33 mouse cellular contexts compared by ENCODE assay signal in genomic region chr7:4141648-4142325, GRCm38 (mm10). TPM values are rescaled to one million over a fixed set of nuclear protein-coding genes. Genes with fewer than 3 reads are reported as not detected.
DNase-seq lines count a peak whose midpoint lies in the region; ATAC-seq and TF ChIP-seq lines count a peak whose summit lies in the region.
"Had no signal": no experiment of that assay in that cellular context is flagged by ENCODE, and none has a peak within 500 bp of the region (broad histone marks: within the 10 kb centered on the region; RNA-seq: fewer than 3 reads in every experiment).

No protein-coding gene starts in this region.

- H3K9ac ChIP-seq in forebrain, embryonic 11.5 days (ENCODE audit: low read length), result no peak overlapping the region
- no peak overlapping the region for H3K9ac ChIP-seq in forebrain, postnatal 0 days
- H3K9ac ChIP-seq in intestine, embryonic 14.5 days (ENCODE audit: low read length), result no peak overlapping the region
- no peak overlapping the region for H3K9ac ChIP-seq in intestine, embryonic 16.5 days (ENCODE audit: low read depth, low read length)
- H3K9ac ChIP-seq in CH12.LX (ENCODE audit: insufficient read depth, low read depth), result no peak overlapping the region
- H3K9ac ChIP-seq: embryonic facial prominence, embryonic 12.5 days; heart, embryonic 13.5 days; intestine, embryonic 15.5 days; limb, embryonic 15.5 days; liver, embryonic 14.5 days; lung, embryonic 15.5 days; midbrain, embryonic 15.5 days; neural tube, embryonic 15.5 days had no signal

- H3K9me3 ChIP-seq in forebrain, embryonic 11.5 days (ENCODE audit: control insufficient read depth, low read length), result no peaks in the 10 kb centered on the region
- H3K9me3 ChIP-seq in forebrain, postnatal 0 days (ENCODE audit: low read length), result no peaks in the 10 kb centered on the region
- H3K9me3 ChIP-seq in intestine, embryonic 14.5 days (ENCODE audit: control insufficient read depth, low read length), result no peaks in the 10 kb centered on the region
- H3K9me3 ChIP-seq in intestine, embryonic 16.5 days (ENCODE audit: control insufficient read depth, low read length), result no peaks in the 10 kb centered on the region
- no peaks in the 10 kb centered on the region for H3K9me3 ChIP-seq in CH12.LX (replicated peaks; ENCODE audit: low read length)
- H3K9me3 ChIP-seq: embryonic facial prominence, embryonic 12.5 days; heart, embryonic 13.5 days; hindbrain, embryonic 10.5 days; intestine, embryonic 15.5 days; limb, embryonic 10.5 days; limb, embryonic 15.5 days; lung, embryonic 15.5 days; midbrain, embryonic 10.5 days; midbrain, embryonic 15.5 days; neural tube, embryonic 15.5 days had no signal

- H3K27ac ChIP-seq in forebrain, embryonic 11.5 days (ENCODE audit: low read depth, low read length), result no peak overlapping the region
- H3K27ac ChIP-seq in forebrain, postnatal 0 days (ENCODE audit: low read depth, low read length), result no peak overlapping the region
- no peak overlapping the region for H3K27ac ChIP-seq in intestine, embryonic 14.5 days (ENCODE audit: low read depth)
- H3K27ac ChIP-seq in intestine, embryonic 16.5 days (ENCODE audit: low read length), result no peak overlapping the region
- H3K27ac ChIP-seq in CH12.LX (ENCODE audit: insufficient read depth, low read depth), result peak overlapping the region; percentile 66
- H3K27ac ChIP-seq: embryonic facial prominence, embryonic 12.5 days; heart, embryonic 13.5 days; hindbrain, embryonic 10.5 days; intestine, embryonic 15.5 days; kidney, postnatal 0 days; limb, embryonic 10.5 days; limb, embryonic 15.5 days; liver, embryonic 14.5 days; lung, embryonic 15.5 days; midbrain, embryonic 10.5 days; midbrain, embryonic 15.5 days; neural tube, embryonic 15.5 days had no signal

- TF ChIP-seq CTCF in forebrain, postnatal 0 days (IDR thresholded peaks at IDR 0.05; ENCODE audit: low read depth), result no peak
- TF ChIP-seq CTCF in CH12.LX (conservative IDR thresholded peaks at IDR 0.05 in 1 of 2, IDR thresholded peaks at IDR 0.05 in 1 of 2; ENCODE audit: low read depth in 2 of 2, low read length in 2 of 2), result no peak

- no peak overlapping the region for H3K4me3 ChIP-seq in forebrain, embryonic 11.5 days (ENCODE audit: low read depth, low read length)
- H3K4me3 ChIP-seq in forebrain, postnatal 0 days (ENCODE audit: low read depth, low read length), result no peak overlapping the region
- H3K4me3 ChIP-seq in intestine, embryonic 14.5 days (ENCODE audit: low read depth, low read length), result no peak overlapping the region
- no peak overlapping the region for H3K4me3 ChIP-seq in intestine, embryonic 16.5 days (ENCODE audit: low read length)
- peak overlapping the region in 1 of 3 experiments; percentile 8 for H3K4me3 ChIP-seq in CH12.LX (replicated peaks in 1 of 3; ENCODE audit: low read depth in 2 of 3, low read length in 2 of 3, poor library complexity in 1 of 3)
- H3K4me3 ChIP-seq: embryonic facial prominence, embryonic 12.5 days; heart, embryonic 13.5 days; hindbrain, embryonic 10.5 days; intestine, embryonic 15.5 days; limb, embryonic 10.5 days; limb, embryonic 15.5 days; lung, embryonic 15.5 days; midbrain, embryonic 10.5 days; midbrain, embryonic 15.5 days; neural tube, embryonic 15.5 days had no signal

- TF ChIP-seq POLR2A in CH12.LX (IDR thresholded peaks at IDR 0.05; ENCODE audit: low read depth, low read length), result no peak

- H3K4me2 ChIP-seq in forebrain, embryonic 11.5 days (ENCODE audit: low read depth, low read length, severe bottlenecking), result no peak overlapping the region
- no peak overlapping the region for H3K4me2 ChIP-seq in forebrain, postnatal 0 days (ENCODE audit: low read depth)
- no peak overlapping the region for H3K4me2 ChIP-seq in intestine, embryonic 14.5 days (ENCODE audit: low read length)
- no peak overlapping the region for H3K4me2 ChIP-seq in intestine, embryonic 16.5 days (ENCODE audit: low read depth, low read length)
- H3K4me2 ChIP-seq in CH12.LX (ENCODE audit: insufficient read depth, low read depth, poor library complexity, severe bottlenecking), result no peak overlapping the region; the same call in 1 of the 2 replicates
- H3K4me2 ChIP-seq: embryonic facial prominence, embryonic 12.5 days; heart, embryonic 13.5 days; intestine, embryonic 15.5 days; limb, embryonic 15.5 days; lung, embryonic 15.5 days; midbrain, embryonic 15.5 days; neural tube, embryonic 15.5 days had no signal

- WGBS in forebrain, embryonic 11.5 days, result 92% methylated on average over 6 of the region's 6 CpGs
- WGBS in forebrain, postnatal 0 days, result 94% methylated on average over 6 of the region's 6 CpGs
- WGBS in intestine, embryonic 14.5 days, result 93% methylated on average over 6 of the region's 6 CpGs
- WGBS in intestine, embryonic 16.5 days, result 90% methylated on average over 6 of the region's 6 CpGs

- peak; percentile 56; the same call in 1 of the 2 replicates for TF ChIP-seq EP300 in CH12.LX (IDR thresholded peaks at IDR 0.05; ENCODE audit: low read length)

- no peak for ATAC-seq in forebrain, embryonic 11.5 days (replicated peaks; ENCODE audit: low FRiP score)
- ATAC-seq in forebrain, postnatal 0 days, result no peak
- no peak for ATAC-seq in intestine, embryonic 14.5 days (replicated peaks; ENCODE audit: low FRiP score, low TSS enrichment, low read depth)
- no peak for ATAC-seq in intestine, embryonic 16.5 days
- ATAC-seq: hindbrain, embryonic 16.5 days; intestine, embryonic 15.5 days; midbrain, embryonic 15.5 days; Patski had no signal

- H3K36me3 ChIP-seq in forebrain, embryonic 11.5 days (ENCODE audit: control insufficient read depth, insufficient read depth, low read length), result peaks cover 49% of the 10 kb centered on the region
- H3K36me3 ChIP-seq in forebrain, postnatal 0 days (ENCODE audit: insufficient read depth), result peaks cover 84% of the 10 kb centered on the region
- peaks cover 86% of the 10 kb centered on the region for H3K36me3 ChIP-seq in intestine, embryonic 14.5 days (ENCODE audit: control insufficient read depth, insufficient read depth, low read length)
- H3K36me3 ChIP-seq in intestine, embryonic 16.5 days (ENCODE audit: control insufficient read depth, insufficient read depth, low read length), result peaks cover 57% of the 10 kb centered on the region
- peaks cover 77 to 90% of the 10 kb centered on the region in 2 experiments for H3K36me3 ChIP-seq in CH12.LX (replicated peaks in 1 of 2; ENCODE audit: control insufficient read depth in 1 of 2, insufficient read depth in 1 of 2, low read length in 1 of 2)

- H3K79me2 ChIP-seq in CH12.LX (replicated peaks; ENCODE audit: control insufficient read depth, extremely low read depth, insufficient read depth, poor library complexity, severe bottlenecking), result peaks cover 23% of the 10 kb centered on the region

- in situ Hi-C loops in CH12.LX (cut with MboI; ENCODE audit: low pct_ligation_motif_present, low pct_unique_long_range_greater_than_20kb, low sequenced_read_pairs), result no loop called here

- TF ChIP-seq RAD21 in CH12.LX (IDR thresholded peaks at IDR 0.05; ENCODE audit: low read depth, low read length), result no peak

- dilution Hi-C loops in CH12.LX (cut with MboI; ENCODE audit: extremely low pct_ligation_motif_present, extremely low pct_unique_long_range_greater_than_20kb, low sequenced_read_pairs), result no loop called here

- DNase-seq in cerebellum, adult 8-10 months, result peak; percentile 11
- DNase-seq in cerebellum, adult 18-20 months, result no peak
- DNase-seq in forebrain, embryonic 11.5 days (ENCODE audit: low spot score), result peak; percentile 39
- DNase-seq in forebrain, postnatal 0 days, result no peak
- peak; percentile 45 for DNase-seq in intestine, embryonic 14.5 days (ENCODE audit: low spot score)
- peak; percentile 63 for DNase-seq in CH12.LX (ENCODE audit: extremely low read depth)
- DNase-seq: adrenal gland, postnatal 10 days; embryo, embryonic 11 days; gastrocnemius, postnatal 25 days; heart, adult 18-20 months; heart, postnatal 10 days; kidney, adult 8-10 months; kidney, postnatal 4 days; retina, postnatal 1 day; spleen, adult 18-20 months; thymus, postnatal 4 days had no signal

- H3K27me3 ChIP-seq in forebrain, embryonic 11.5 days (ENCODE audit: control insufficient read depth, insufficient read depth, low read length), result no peaks in the 10 kb centered on the region
- H3K27me3 ChIP-seq in forebrain, postnatal 0 days (ENCODE audit: insufficient read depth, low read length), result no peaks in the 10 kb centered on the region
- H3K27me3 ChIP-seq in intestine, embryonic 14.5 days (replicated peaks; ENCODE audit: control insufficient read depth, insufficient read depth, low read length), result no peaks in the 10 kb centered on the region
- no peaks in the 10 kb centered on the region for H3K27me3 ChIP-seq in intestine, embryonic 16.5 days (replicated peaks; ENCODE audit: control insufficient read depth, insufficient read depth, low read length)
- no peaks in the 10 kb centered on the region for H3K27me3 ChIP-seq in CH12.LX (replicated peaks)
- H3K27me3 ChIP-seq: embryonic facial prominence, embryonic 12.5 days; heart, embryonic 13.5 days; intestine, embryonic 15.5 days; limb, embryonic 15.5 days; lung, embryonic 15.5 days; midbrain, embryonic 15.5 days; neural tube, embryonic 15.5 days; Patski had no signal

- peaks cover 3% of the 10 kb centered on the region; the same call in 1 of the 2 replicates for H3K4me1 ChIP-seq in forebrain, embryonic 11.5 days (replicated peaks; ENCODE audit: control insufficient read depth, insufficient read depth, low read length)
- H3K4me1 ChIP-seq in forebrain, postnatal 0 days (ENCODE audit: insufficient read depth), result peaks cover 9% of the 10 kb centered on the region; the same call in 1 of the 2 replicates
- peaks cover 10% of the 10 kb centered on the region for H3K4me1 ChIP-seq in intestine, embryonic 14.5 days (replicated peaks; ENCODE audit: control insufficient read depth, insufficient read depth, low read length)
- peaks cover 8% of the 10 kb centered on the region for H3K4me1 ChIP-seq in intestine, embryonic 16.5 days (ENCODE audit: control insufficient read depth, insufficient read depth, low read length)
- peaks cover 16 to 51% of the 10 kb centered on the region in 2 experiments for H3K4me1 ChIP-seq in CH12.LX (ENCODE audit: control insufficient read depth in 1 of 2, insufficient read depth in 2 of 2)

RNA-seq across cellular contexts. Expression of gene Leng8, which starts 4.9 kb away (rescaled TPM):
- polyA plus RNA-seq in forebrain, embryonic 11.5 days (2014; fragmentation: Nextera tagmentation; extraction: Ambion mirVana), result 77.4 and 77.5 TPM in 2 replicates
- 124 and 174 TPM in 2 replicates for total RNA-seq in forebrain, postnatal 0 days (2014; rRNA removed)
- 20.5 and 35.8 TPM in 2 replicates for polyA plus RNA-seq in forebrain, postnatal 0 days (2015; fragmentation: Nextera tagmentation; extraction: Ambion mirVana)
- polyA plus RNA-seq in intestine, embryonic 14.5 days (2014; fragmentation: Nextera tagmentation; extraction: Ambion mirVana), result 48.2 and 51.4 TPM in 2 replicates
- polyA plus RNA-seq in intestine, embryonic 16.5 days (2015; fragmentation: Nextera tagmentation; extraction: Ambion mirVana), result 35.5 and 40.3 TPM in 2 replicates
- total RNA-seq in CH12.LX (2012; rRNA removed), result 28.6 and 33.5 TPM in 2 replicates
- 17.6 and 23.2 TPM in 2 replicates for total RNA-seq in CH12.LX (2014; rRNA removed)
- polyA plus RNA-seq in CH12.LX (2012; ENCODE audit: insufficient read length, low read depth), result 46.6 and 48.7 TPM in 2 replicates

RNA-seq across cellular contexts. Expression of gene Leng9, which starts 8.4 kb away (rescaled TPM):
- 1.6 and 2.7 TPM in 2 replicates for polyA plus RNA-seq in forebrain, embryonic 11.5 days (2014; fragmentation: Nextera tagmentation; extraction: Ambion mirVana)
- 5.1 and 5.5 TPM in 2 replicates for total RNA-seq in forebrain, postnatal 0 days (2014; rRNA removed)
- 4.4 and 4.8 TPM in 2 replicates for polyA plus RNA-seq in forebrain, postnatal 0 days (2015; fragmentation: Nextera tagmentation; extraction: Ambion mirVana)
- 2.4 and 2.7 TPM in 2 replicates for polyA plus RNA-seq in intestine, embryonic 14.5 days (2014; fragmentation: Nextera tagmentation; extraction: Ambion mirVana)
- polyA plus RNA-seq in intestine, embryonic 16.5 days (2015; fragmentation: Nextera tagmentation; extraction: Ambion mirVana), result 6.8 and 7.1 TPM in 2 replicates
- total RNA-seq in CH12.LX (2012; rRNA removed), result 1.2 and 1.8 TPM in 2 replicates
- total RNA-seq in CH12.LX (2014; rRNA removed), result 0.70 and 1.2 TPM in 2 replicates
- polyA plus RNA-seq in CH12.LX (2012; ENCODE audit: insufficient read length, low read depth), result 1.1 and 1.3 TPM in 2 replicates

RNA-seq across cellular contexts. Expression of gene Ttyh1, which starts 22.6 kb away (rescaled TPM):
- 87.3 and 96.0 TPM in 2 replicates for polyA plus RNA-seq in forebrain, embryonic 11.5 days (2014; fragmentation: Nextera tagmentation; extraction: Ambion mirVana)
- total RNA-seq in forebrain, postnatal 0 days (2014; rRNA removed), result 180 and 204 TPM in 2 replicates
- 90.0 and 160 TPM in 2 replicates for polyA plus RNA-seq in forebrain, postnatal 0 days (2015; fragmentation: Nextera tagmentation; extraction: Ambion mirVana)
- 5.2 and 7.1 TPM in 2 replicates for polyA plus RNA-seq in intestine, embryonic 14.5 days (2014; fragmentation: Nextera tagmentation; extraction: Ambion mirVana)
- 5.2 and 6.5 TPM in 2 replicates for polyA plus RNA-seq in intestine, embryonic 16.5 days (2015; fragmentation: Nextera tagmentation; extraction: Ambion mirVana)
- total RNA-seq in CH12.LX (2012; rRNA removed) (0.08 and 0.13 TPM in 2 replicates), CH12.LX (2014; rRNA removed) (not detected in 2 replicates)
- 0.16 and 0.17 TPM in 2 replicates for polyA plus RNA-seq in CH12.LX (2012; ENCODE audit: insufficient read length, low read depth)

RNA-seq across cellular contexts. Expression of gene Cdc42ep5, which starts 22.9 kb away (rescaled TPM):
- polyA plus RNA-seq in forebrain, embryonic 11.5 days (2014; fragmentation: Nextera tagmentation; extraction: Ambion mirVana), result 16.2 and 17.8 TPM in 2 replicates
- total RNA-seq in forebrain, postnatal 0 days (2014; rRNA removed), result 3.5 and 4.0 TPM in 2 replicates
- 6.7 and 6.9 TPM in 2 replicates for polyA plus RNA-seq in forebrain, postnatal 0 days (2015; fragmentation: Nextera tagmentation; extraction: Ambion mirVana)
- 58.5 and 62.4 TPM in 2 replicates for polyA plus RNA-seq in intestine, embryonic 14.5 days (2014; fragmentation: Nextera tagmentation; extraction: Ambion mirVana)
- polyA plus RNA-seq in intestine, embryonic 16.5 days (2015; fragmentation: Nextera tagmentation; extraction: Ambion mirVana), result 83.5 and 84.5 TPM in 2 replicates
- 3.1 and 4.2 TPM in 2 replicates for total RNA-seq in CH12.LX (2012; rRNA removed)
- 2.0 and 2.1 TPM in 2 replicates for total RNA-seq in CH12.LX (2014; rRNA removed)
- 1.4 and 1.5 TPM in 2 replicates for polyA plus RNA-seq in CH12.LX (2012; ENCODE audit: insufficient read length, low read depth)
- total RNA-seq: megakaryocyte progenitor cell, adult 5-6 weeks; MEL had no signal

Comparison
In these comparisons a context has a peak if more than half of its experiments do, and no peak if none do; other contexts are left out.
1. DNase-seq: peak in cerebellum, adult 8-10 months (single experiment), forebrain, embryonic 11.5 days (single experiment), intestine, embryonic 14.5 days (single experiment) and CH12.LX (single experiment); none in cerebellum, adult 18-20 months (0 of 2) and forebrain, postnatal 0 days (single experiment).
2. RNA of gene Ttyh1, which starts 22.6 kb away (polyA plus RNA-seq): 90.0 to 160 TPM in forebrain, postnatal 0 days and 87.3 to 96.0 TPM in forebrain, embryonic 11.5 days; 5.2 to 7.1 TPM in intestine, embryonic 14.5 days, 5.2 to 6.5 TPM in intestine, embryonic 16.5 days and 0.16 to 0.17 TPM in CH12.LX; every median in the first group is over 10 times any median in the second.